Mouse (Mus musculus): ENCODE results near the gene Olfr774. TPM values are rescaled to one million over a fixed set of nuclear protein-coding genes. Genes with fewer than 3 reads are reported as not detected.

The Olfr774 gene
- not detected in 2 replicates for polyA plus RNA-seq (2012; rRNA removed; ENCODE audit: low replicate concordance)

DNA sequence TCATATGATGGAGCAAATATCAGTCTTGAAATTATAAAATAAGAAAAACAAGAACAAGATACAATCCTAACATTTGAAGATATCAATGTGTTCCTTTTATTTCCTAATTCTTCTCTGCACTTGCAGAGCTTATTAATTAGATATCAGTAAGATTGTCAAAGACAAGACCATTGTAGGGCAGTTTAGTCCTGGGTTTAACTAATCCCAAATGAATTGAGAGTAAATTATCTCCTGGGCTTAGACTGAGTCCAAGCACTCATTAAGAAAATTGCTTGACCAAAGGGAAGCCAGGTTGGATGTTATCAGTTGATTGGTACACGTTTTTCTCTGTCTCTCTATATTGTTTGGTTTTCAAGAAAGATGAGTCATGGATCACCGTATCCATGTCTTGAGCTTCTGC lies at the start of gene Olfr774:
Olfr774 (plus strand) TSS at position 301 of the 400 bp plus-strand sequence.

DNA sequence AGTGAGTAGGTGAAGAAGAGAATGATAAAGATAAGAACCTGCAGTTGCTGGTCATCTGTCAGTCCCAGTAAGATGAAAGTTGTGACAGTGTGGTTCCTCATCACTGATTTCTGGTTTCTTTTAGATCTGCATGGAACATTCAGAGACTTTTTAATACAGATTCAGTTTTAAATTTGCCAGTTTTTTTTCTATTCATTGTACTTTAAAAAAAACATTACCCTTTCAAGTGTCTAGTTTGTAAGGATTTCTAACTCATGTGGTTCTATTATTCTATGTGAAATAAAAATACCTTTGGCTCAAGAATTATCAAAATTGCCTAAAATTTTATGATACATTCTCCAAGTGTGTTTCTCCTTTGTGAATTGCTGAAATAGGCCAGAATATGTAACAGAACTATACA lies 48.7 kb upstream of the Olfr774 start, which contains the start of gene Olfr773:
Olfr773 (minus strand) TSS at position 101 of the 400 bp plus-strand sequence.

DNA sequence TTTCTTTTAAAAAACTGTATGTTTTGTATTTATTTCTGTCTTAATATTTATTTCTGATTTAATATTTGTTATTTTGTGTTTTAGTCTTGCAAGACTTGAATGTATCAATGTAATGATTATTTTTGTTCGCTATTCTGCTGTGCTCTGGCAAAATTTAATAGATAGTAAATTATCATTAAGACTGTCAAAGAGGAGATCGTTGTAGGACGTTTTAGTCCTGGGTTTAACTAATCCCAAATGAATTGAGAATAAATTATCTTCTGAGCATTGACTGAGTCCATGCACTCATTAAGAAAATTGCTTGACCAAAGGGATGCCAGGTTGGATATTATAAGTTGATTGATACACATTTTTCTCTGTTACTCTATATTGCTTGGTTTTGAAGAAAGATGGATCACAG lies 12.1 kb downstream of the Olfr774 start, which contains the start of gene Olfr775:
Olfr775 (plus strand) TSS at position 301 of the 400 bp plus-strand sequence.

DNA sequence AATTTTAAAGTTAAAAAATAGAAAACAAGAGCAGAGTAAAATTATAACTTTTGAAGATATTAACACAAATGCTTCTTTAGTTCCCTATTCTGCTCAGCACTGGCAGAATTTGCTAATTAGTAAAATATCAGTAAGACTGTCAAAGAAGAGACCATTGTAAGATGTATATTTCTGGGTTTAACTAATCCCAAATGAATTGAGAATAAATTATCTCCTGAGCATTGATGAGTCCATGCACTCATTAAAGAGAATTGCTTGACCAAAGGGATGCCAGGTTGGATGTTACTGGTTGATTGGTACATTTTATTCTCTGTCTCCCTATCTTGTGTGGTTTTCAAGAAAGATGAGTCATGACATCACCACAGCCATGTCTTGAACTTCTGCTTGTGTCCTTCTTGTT lies 22.8 kb downstream of the Olfr774 start, which contains the start of gene Olfr776:
Olfr776 (plus strand) TSS at position 301 of the 400 bp plus-strand sequence.

DNA sequence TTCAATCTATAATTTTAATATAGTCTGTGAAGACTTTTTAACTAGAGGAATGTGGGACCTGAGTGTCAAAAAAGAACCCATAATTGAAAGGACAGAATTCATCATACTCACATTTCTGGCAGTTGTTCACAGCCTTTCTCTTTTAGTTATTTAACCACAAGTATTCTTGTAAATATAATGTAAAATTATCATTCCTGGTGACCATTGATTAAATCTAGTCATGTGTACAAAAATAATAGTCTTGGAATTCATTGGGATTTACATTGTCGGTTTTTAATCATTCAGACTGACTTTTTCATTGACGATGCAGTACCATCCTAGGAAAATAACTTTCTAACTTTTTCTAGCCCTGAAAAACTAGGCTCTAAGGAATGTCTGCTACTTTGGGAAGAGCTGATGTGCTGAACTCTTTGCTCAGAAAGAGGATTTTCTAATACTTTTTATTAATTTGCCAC lies 35.1 kb downstream of the Olfr774 start, which contains the start of gene Olfr777:
Olfr777 (minus strand) TSS at position 405 of the 455 bp plus-strand sequence.

Other genes with a start within 250 kb of the Olfr774 start
- not detected in 2 replicates for gene Olfr9, start 246.8 kb upstream of the Olfr774 start, polyA plus RNA-seq (2012; rRNA removed; ENCODE audit: low replicate concordance)
- 0.04 TPM in 1 of 2 replicates, not detected in the other for gene Olfr763, start 225.4 kb upstream of the Olfr774 start, polyA plus RNA-seq (2012; rRNA removed; ENCODE audit: low replicate concordance)
- not detected in 2 replicates for gene Olfr764-ps1, start 196.3 kb upstream of the Olfr774 start, polyA plus RNA-seq (2012; rRNA removed; ENCODE audit: low replicate concordance)
- gene Olfr765, start 186.2 kb upstream of the Olfr774 start, polyA plus RNA-seq (2012; rRNA removed; ENCODE audit: low replicate concordance) = not detected in 2 replicates
- gene Olfr766-ps1, start 167.2 kb upstream of the Olfr774 start, polyA plus RNA-seq (2012; rRNA removed; ENCODE audit: low replicate concordance) = not detected in 2 replicates
- not detected in 2 replicates for gene Olfr767, start 153.3 kb upstream of the Olfr774 start, polyA plus RNA-seq (2012; rRNA removed; ENCODE audit: low replicate concordance)
- not detected in 2 replicates for gene Olfr768, start 136.8 kb upstream of the Olfr774 start, polyA plus RNA-seq (2012; rRNA removed; ENCODE audit: low replicate concordance)
- gene Olfr769, start 118.3 kb upstream of the Olfr774 start, polyA plus RNA-seq (2012; rRNA removed; ENCODE audit: low replicate concordance) = not detected in 2 replicates
- not detected in 2 replicates for gene Olfr770, start 97.2 kb upstream of the Olfr774 start, polyA plus RNA-seq (2012; rRNA removed; ENCODE audit: low replicate concordance)
- not detected in 2 replicates for gene Olfr771, start 71.5 kb upstream of the Olfr774 start, polyA plus RNA-seq (2012; rRNA removed; ENCODE audit: low replicate concordance)
- not detected in 2 replicates for gene Olfr772, start 58.3 kb upstream of the Olfr774 start, polyA plus RNA-seq (2012; rRNA removed; ENCODE audit: low replicate concordance)
- gene Olfr773, start 48.8 kb upstream of the Olfr774 start, polyA plus RNA-seq (2012; rRNA removed; ENCODE audit: low replicate concordance) = not detected in 2 replicates
- gene Olfr775, start 12.2 kb downstream of the Olfr774 start, polyA plus RNA-seq (2012; rRNA removed; ENCODE audit: low replicate concordance) = not detected in 2 replicates
- not detected in 2 replicates for gene Olfr776, start 22.9 kb downstream of the Olfr774 start, polyA plus RNA-seq (2012; rRNA removed; ENCODE audit: low replicate concordance)
- gene Olfr777, start 35.3 kb downstream of the Olfr774 start, polyA plus RNA-seq (2012; rRNA removed; ENCODE audit: low replicate concordance) = not detected in 2 replicates
- not detected in 2 replicates for gene Olfr780, start 81.9 kb downstream of the Olfr774 start, polyA plus RNA-seq (2012; rRNA removed; ENCODE audit: low replicate concordance)
- gene Olfr781, start 92.7 kb downstream of the Olfr774 start, polyA plus RNA-seq (2012; rRNA removed; ENCODE audit: low replicate concordance) = not detected in 2 replicates
- gene Olfr782, start 112.6 kb downstream of the Olfr774 start, polyA plus RNA-seq (2012; rRNA removed; ENCODE audit: low replicate concordance) = not detected in 2 replicates
- gene Olfr784, start 147.9 kb downstream of the Olfr774 start, polyA plus RNA-seq (2012; rRNA removed; ENCODE audit: low replicate concordance) = not detected in 2 replicates
- not detected in 2 replicates for gene Olfr785, start 169.2 kb downstream of the Olfr774 start, polyA plus RNA-seq (2012; rRNA removed; ENCODE audit: low replicate concordance)
- not detected in 2 replicates for gene Olfr786, start 191.1 kb downstream of the Olfr774 start, polyA plus RNA-seq (2012; rRNA removed; ENCODE audit: low replicate concordance)
- gene Olfr787, start 225.7 kb downstream of the Olfr774 start, polyA plus RNA-seq (2012; rRNA removed; ENCODE audit: low replicate concordance) = not detected in 2 replicates
- gene Olfr788, start 234.8 kb downstream of the Olfr774 start, polyA plus RNA-seq (2012; rRNA removed; ENCODE audit: low replicate concordance) = not detected in 2 replicates
- gene Olfr789, start 248.5 kb downstream of the Olfr774 start, polyA plus RNA-seq (2012; rRNA removed; ENCODE audit: low replicate concordance) = not detected in 2 replicates

All from duodenum, adult 2 months (tissue).